Mouse (Mus musculus): ENCODE results near the gene Ate1. TPM values are rescaled to one million over a fixed set of nuclear protein-coding genes. Genes with fewer than 3 reads are reported as not detected.
"Not testable (repeated sequence)": the region's sequence is repeated elsewhere in the genome, so short reads cannot be mapped to it uniquely, and the experiment has no call there.

The Ate1 gene
- polyA plus RNA-seq, 1 experiment = 15.6 TPM

GRCm38 (mm10) chr7:130394697-130395096, 125.5 kb downstream of the Ate1 start:
- DNase-seq (ENCODE audit: low spot score) = no peak

- DNase-seq (ENCODE audit: low spot score) = not testable (repeated sequence)
These were observed 130.1 kb downstream of the Ate1 start for GRCm38 (mm10) chr7:130390060-130390459.

GRCm38 (mm10) chr7:130386308-130386707, 133.9 kb downstream of the Ate1 start:
- DNase-seq (ENCODE audit: low spot score) = no peak

GRCm38 (mm10) chr7:130385732-130386294, 134.4 kb downstream of the Ate1 start:
- DNase-seq (ENCODE audit: low spot score) = no peak

- no peak for DNase-seq (ENCODE audit: low spot score)
These were observed 138.0 kb downstream of the Ate1 start for GRCm38 (mm10) chr7:130382126-130382525.

GRCm38 (mm10) chr7:130381387-130381951, 138.7 kb downstream of the Ate1 start:
- DNase-seq (ENCODE audit: low spot score) = no peak

GRCm38 (mm10) chr7:130380769-130381355, 139.3 kb downstream of the Ate1 start:
- no peak for DNase-seq (ENCODE audit: low spot score)

- no peak for DNase-seq (ENCODE audit: low spot score)
These were observed 139.8 kb downstream of the Ate1 start for GRCm38 (mm10) chr7:130380367-130380766.

GRCm38 (mm10) chr7:130379886-130380285, 140.3 kb downstream of the Ate1 start:
- DNase-seq (ENCODE audit: low spot score) = no peak

- no peak for DNase-seq (ENCODE audit: low spot score)
These were observed 141.9 kb downstream of the Ate1 start for GRCm38 (mm10) chr7:130378308-130378707.

GRCm38 (mm10) chr7:130374311-130374710, 145.9 kb downstream of the Ate1 start:
- no peak for DNase-seq (ENCODE audit: low spot score)

- DNase-seq (ENCODE audit: low spot score) = no peak
These were observed 151.1 kb downstream of the Ate1 start for GRCm38 (mm10) chr7:130368827-130369641.

- DNase-seq (ENCODE audit: low spot score) = no peak
These were observed 151.9 kb downstream of the Ate1 start for GRCm38 (mm10) chr7:130368036-130368826.

- DNase-seq (ENCODE audit: low spot score) = no peak
These were observed 152.7 kb downstream of the Ate1 start for GRCm38 (mm10) chr7:130367222-130368035.

GRCm38 (mm10) chr7:130365711-130366110, 154.5 kb downstream of the Ate1 start:
- DNase-seq (ENCODE audit: low spot score) = no peak

Other genes with a start within 250 kb of the Ate1 start
- 61.5 and 65.4 TPM in 2 replicates for gene Nsmce4a, start 52.7 kb upstream of the Ate1 start, polyA plus RNA-seq (2012; rRNA removed)
- gene Tacc2, start 57.1 kb upstream of the Ate1 start, polyA plus RNA-seq (2012; rRNA removed) = 67.5 and 88.1 TPM in 2 replicates